Mouse (Mus musculus): ENCODE results near the gene Arpp21. TPM values are rescaled to one million over a fixed set of nuclear protein-coding genes. Genes with fewer than 3 reads are reported as not detected.

The Arpp21 gene
- total RNA-seq, 1 experiment = 0.22 TPM

GRCm38 (mm10) chr9:112074872-112075271 is 160.9 kb downstream of the Arpp21 start:
- H3K4me1 ChIP-seq (ENCODE audit: control insufficient read depth in 2 of 2, insufficient read depth in 2 of 2, low read length in 2 of 2, poor library complexity in 1 of 2) = no peaks in the 10 kb centered on the region
- no peak overlapping the region for H3K9ac ChIP-seq (ENCODE audit: insufficient read depth, low read depth, low read length, poor library complexity, severe bottlenecking)
- no peaks in the 10 kb centered on the region for H3K36me3 ChIP-seq (ENCODE audit: control insufficient read depth, insufficient read depth, low read length, poor library complexity, severe bottlenecking)
- in situ Hi-C loops (cut with MboI; ENCODE audit: low sequenced_read_pairs in 2 of 2, unreplicated experiment in 2 of 2) = no loop called here
- TF ChIP-seq CHD2 (IDR thresholded peaks at IDR 0.05; ENCODE audit: low read depth, low read length) (no peak), MAFK (IDR thresholded peaks at IDR 0.05; ENCODE audit: insufficient read depth, low read depth, low read length) (no peak), HCFC1 (IDR thresholded peaks at IDR 0.05; ENCODE audit: borderline replicate concordance, insufficient read depth, low read length) (no peak), ZNF384 (IDR thresholded peaks at IDR 0.05; ENCODE audit: low read depth, low read length) (no peak), ZC3H11A (IDR thresholded peaks at IDR 0.05; ENCODE audit: borderline replicate concordance, low read depth, low read length) (no peak)
- H3K27ac ChIP-seq (ENCODE audit: insufficient read depth, low read depth, low read length, poor library complexity, severe bottlenecking) = no peak overlapping the region
- no peaks in the 10 kb centered on the region for H3K9me3 ChIP-seq (ENCODE audit: control insufficient read depth, insufficient read depth, low read depth, low read length)
- H3K4me3 ChIP-seq (ENCODE audit: insufficient read depth in 1 of 2, low read depth in 1 of 2, low read length in 2 of 2, poor library complexity in 1 of 2, severe bottlenecking in 1 of 2) = no peak overlapping the region
- no peak for DNase-seq (ENCODE audit: low read depth, low spot score)

GRCm38 (mm10) chr9:112071368-112071767 is 164.4 kb downstream of the Arpp21 start:
- TF ChIP-seq MAFK (IDR thresholded peaks at IDR 0.05; ENCODE audit: insufficient read depth, low read depth, low read length) = no peak
- no peak for TF ChIP-seq ZNF384 (IDR thresholded peaks at IDR 0.05; ENCODE audit: low read depth, low read length)
- TF ChIP-seq CHD2 (IDR thresholded peaks at IDR 0.05; ENCODE audit: low read depth, low read length) = no peak
- TF ChIP-seq ZC3H11A (IDR thresholded peaks at IDR 0.05; ENCODE audit: borderline replicate concordance, low read depth, low read length) = no peak
- no peak for TF ChIP-seq HCFC1 (IDR thresholded peaks at IDR 0.05; ENCODE audit: borderline replicate concordance, insufficient read depth, low read length)
- H3K9ac ChIP-seq (ENCODE audit: insufficient read depth, low read depth, low read length, poor library complexity, severe bottlenecking) = no peak overlapping the region
- no peaks in the 10 kb centered on the region for H3K36me3 ChIP-seq (ENCODE audit: control insufficient read depth, insufficient read depth, low read length, poor library complexity, severe bottlenecking)
- in situ Hi-C loops (cut with MboI; ENCODE audit: low sequenced_read_pairs in 2 of 2, unreplicated experiment in 2 of 2) = no loop called here
- H3K4me3 ChIP-seq (ENCODE audit: insufficient read depth in 1 of 2, low read depth in 1 of 2, low read length in 2 of 2, poor library complexity in 1 of 2, severe bottlenecking in 1 of 2) = no peak overlapping the region
- DNase-seq (ENCODE audit: low read depth, low spot score) = no peak
- 0 out of 4 replicates have a peak, but pooled peaks cover 0 to 2% of the 10 kb centered on the region in 2 experiments for H3K4me1 ChIP-seq (ENCODE audit: control insufficient read depth in 2 of 2, insufficient read depth in 2 of 2, low read length in 2 of 2, poor library complexity in 1 of 2)
- H3K27ac ChIP-seq (ENCODE audit: insufficient read depth, low read depth, low read length, poor library complexity, severe bottlenecking) = no peak overlapping the region
- H3K9me3 ChIP-seq (ENCODE audit: control insufficient read depth, insufficient read depth, low read depth, low read length) = no peaks in the 10 kb centered on the region

GRCm38 (mm10) chr9:112070961-112071360 is 164.8 kb downstream of the Arpp21 start:
- Histone ChIP-seq H3K4me1 (ENCODE audit: control insufficient read depth in 2 of 2, insufficient read depth in 2 of 2, low read length in 2 of 2, poor library complexity in 1 of 2) (0 out of 4 replicates have a peak, but pooled peaks cover 0 to 2% of the 10 kb centered on the region in 2 experiments), H3K9me3 (ENCODE audit: control insufficient read depth, insufficient read depth, low read depth, low read length) (no peaks in the 10 kb centered on the region), H3K4me3 (ENCODE audit: insufficient read depth in 1 of 2, low read depth in 1 of 2, low read length in 2 of 2, poor library complexity in 1 of 2, severe bottlenecking in 1 of 2) (no peak overlapping the region), H3K9ac (ENCODE audit: insufficient read depth, low read depth, low read length, poor library complexity, severe bottlenecking) (no peak overlapping the region), H3K27ac (ENCODE audit: insufficient read depth, low read depth, low read length, poor library complexity, severe bottlenecking) (no peak overlapping the region), H3K36me3 (ENCODE audit: control insufficient read depth, insufficient read depth, low read length, poor library complexity, severe bottlenecking) (no peaks in the 10 kb centered on the region)
- in situ Hi-C loops (cut with MboI; ENCODE audit: low sequenced_read_pairs in 2 of 2, unreplicated experiment in 2 of 2) = no loop called here
- no peak for TF ChIP-seq ZC3H11A (IDR thresholded peaks at IDR 0.05; ENCODE audit: borderline replicate concordance, low read depth, low read length)
- TF ChIP-seq CHD2 (IDR thresholded peaks at IDR 0.05; ENCODE audit: low read depth, low read length) = no peak
- TF ChIP-seq HCFC1 (IDR thresholded peaks at IDR 0.05; ENCODE audit: borderline replicate concordance, insufficient read depth, low read length) = no peak
- no peak for TF ChIP-seq ZNF384 (IDR thresholded peaks at IDR 0.05; ENCODE audit: low read depth, low read length)
- TF ChIP-seq MAFK (IDR thresholded peaks at IDR 0.05; ENCODE audit: insufficient read depth, low read depth, low read length) = no peak
- no peak for DNase-seq (ENCODE audit: low read depth, low spot score)

GRCm38 (mm10) chr9:112068250-112068649 is 167.5 kb downstream of the Arpp21 start:
- Histone ChIP-seq H3K4me3 (ENCODE audit: insufficient read depth in 1 of 2, low read depth in 1 of 2, low read length in 2 of 2, poor library complexity in 1 of 2, severe bottlenecking in 1 of 2) (no peak overlapping the region), H3K27ac (ENCODE audit: insufficient read depth, low read depth, low read length, poor library complexity, severe bottlenecking) (no peak overlapping the region), H3K4me1 (ENCODE audit: control insufficient read depth in 2 of 2, insufficient read depth in 2 of 2, low read length in 2 of 2, poor library complexity in 1 of 2) (0 out of 4 replicates have a peak, but pooled peaks cover 0 to 2% of the 10 kb centered on the region in 2 experiments), H3K9me3 (ENCODE audit: control insufficient read depth, insufficient read depth, low read depth, low read length) (no peaks in the 10 kb centered on the region), H3K36me3 (ENCODE audit: control insufficient read depth, insufficient read depth, low read length, poor library complexity, severe bottlenecking) (no peaks in the 10 kb centered on the region), H3K9ac (ENCODE audit: insufficient read depth, low read depth, low read length, poor library complexity, severe bottlenecking) (no peak overlapping the region)
- no peak for TF ChIP-seq HCFC1 (IDR thresholded peaks at IDR 0.05; ENCODE audit: borderline replicate concordance, insufficient read depth, low read length)
- no peak for TF ChIP-seq ZC3H11A (IDR thresholded peaks at IDR 0.05; ENCODE audit: borderline replicate concordance, low read depth, low read length)
- TF ChIP-seq ZNF384 (IDR thresholded peaks at IDR 0.05; ENCODE audit: low read depth, low read length) = no peak
- no peak for TF ChIP-seq MAFK (IDR thresholded peaks at IDR 0.05; ENCODE audit: insufficient read depth, low read depth, low read length)
- TF ChIP-seq CHD2 (IDR thresholded peaks at IDR 0.05; ENCODE audit: low read depth, low read length) = no peak
- DNase-seq (ENCODE audit: low read depth, low spot score) = no peak
- in situ Hi-C loops (cut with MboI; ENCODE audit: low sequenced_read_pairs in 2 of 2, unreplicated experiment in 2 of 2) = no loop called here
